Mouse (Mus musculus): ENCODE results near the gene Mbtd1.
A peak's percentile ranks its signal among the peaks of the same experiment; 100 is the strongest.

Gene Mbtd1

GRCm38 (mm10) chr11:93948887-93949567 is 63.4 kb downstream of the Mbtd1 start:
- no peak for DNase-seq (ENCODE audit: low read depth, low spot score)

DNA sequence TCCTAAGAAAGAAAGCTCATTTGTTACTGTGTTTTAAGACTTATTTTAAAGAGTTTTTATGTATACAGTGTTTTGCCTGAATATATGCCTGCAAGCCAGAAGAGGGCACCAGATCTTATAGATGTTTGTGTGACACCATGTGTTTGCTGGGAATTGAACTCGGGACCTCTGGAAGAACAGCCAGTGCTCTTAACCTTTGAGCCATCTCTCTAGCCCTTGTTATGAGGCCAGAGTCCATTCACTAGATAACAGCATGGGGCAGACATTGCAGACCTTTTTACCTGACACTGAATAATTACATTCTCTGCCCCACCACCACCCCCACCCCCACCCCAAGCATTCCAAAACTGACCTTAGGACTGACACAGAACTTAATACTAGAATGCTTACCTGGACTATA is 64.4 kb downstream of the Mbtd1 start:
- DNase-seq (ENCODE audit: low read depth, low spot score), result no peak

DNA sequence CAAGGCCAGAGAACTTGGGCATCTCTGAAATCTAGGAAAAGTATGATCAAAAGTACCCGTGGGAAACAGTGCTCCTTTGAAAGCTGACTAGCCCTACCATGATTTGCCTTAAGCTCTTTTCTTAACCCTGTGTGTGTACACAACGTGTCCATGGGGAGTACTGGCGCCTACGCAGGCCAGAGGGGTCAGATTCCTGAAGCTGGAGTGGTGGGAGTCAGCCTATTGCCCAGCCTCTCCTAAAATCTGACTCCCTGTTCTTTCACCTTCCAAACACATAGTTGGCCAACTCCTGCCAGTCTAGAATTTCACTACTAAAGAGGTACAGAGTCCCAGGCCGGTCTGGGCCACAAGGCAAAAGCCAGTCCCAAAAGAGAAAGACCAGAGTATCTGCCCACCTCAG is 66.7 kb downstream of the Mbtd1 start:
- DNase-seq (ENCODE audit: low read depth, low spot score), result no peak

- DNase-seq (ENCODE audit: low read depth, low spot score), result peak; percentile 47
Observed at GRCm38 (mm10) chr11:93954738-93955255, 69.1 kb downstream of the Mbtd1 start.

- DNase-seq (ENCODE audit: low read depth, low spot score), result peak; percentile 97
Observed at GRCm38 (mm10) chr11:93955256-93956150, 69.9 kb downstream of the Mbtd1 start.

GRCm38 (mm10) chr11:93956159-93956558 is 70.5 kb downstream of the Mbtd1 start, which contains the start of gene Nme2:
Gene Nme2 (minus strand): TSS chr11:93956259.
- DNase-seq (ENCODE audit: low read depth, low spot score), result no peak

GRCm38 (mm10) chr11:93957031-93957555 is 71.4 kb downstream of the Mbtd1 start:
- no peak for DNase-seq (ENCODE audit: low read depth, low spot score)

GRCm38 (mm10) chr11:93957746-93958145 is 72.1 kb downstream of the Mbtd1 start:
- no peak for DNase-seq (ENCODE audit: low read depth, low spot score)

DNA sequence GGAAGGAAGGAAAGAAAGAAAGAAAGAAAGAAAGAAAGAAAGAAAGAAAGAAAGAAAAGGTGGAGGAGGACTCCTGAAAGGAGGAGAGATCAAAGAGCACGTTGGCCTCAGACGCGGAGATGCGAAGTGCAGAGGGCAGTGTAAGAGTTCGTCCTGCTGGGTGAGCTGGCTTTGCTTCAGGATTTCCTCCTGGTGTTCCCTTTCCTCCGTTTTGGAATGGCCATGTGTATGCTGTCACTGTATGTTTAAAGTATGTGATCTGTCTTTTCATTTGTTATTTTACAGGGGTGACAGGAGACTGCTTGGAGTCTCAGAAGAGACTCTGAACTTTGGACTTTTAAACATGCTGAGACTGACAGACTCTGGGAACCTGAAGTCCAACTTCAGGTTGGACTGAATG is 75.8 kb downstream of the Mbtd1 start:
- no peak for DNase-seq (ENCODE audit: low read depth, low spot score)

DNA sequence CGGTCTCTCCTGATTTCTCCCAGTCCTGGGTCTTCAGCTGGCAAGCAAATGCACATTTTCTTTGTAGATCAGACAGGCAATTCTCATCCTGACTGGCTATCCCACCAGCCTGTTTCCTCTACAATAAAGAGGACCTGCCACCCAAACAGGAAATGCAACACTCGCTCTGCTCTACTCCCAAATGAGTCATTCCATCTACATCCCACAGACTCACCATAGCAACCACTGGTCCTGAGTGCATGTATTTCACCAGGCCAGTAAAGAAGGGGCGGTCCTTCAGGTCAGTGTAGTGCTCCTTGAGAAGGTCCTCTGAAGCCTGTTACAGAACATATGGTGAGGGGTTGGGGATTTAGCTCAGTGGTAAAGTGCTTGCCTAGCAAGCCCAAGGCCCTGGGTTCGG is 77.4 kb downstream of the Mbtd1 start:
- no peak for DNase-seq (ENCODE audit: low read depth, low spot score)

DNA sequence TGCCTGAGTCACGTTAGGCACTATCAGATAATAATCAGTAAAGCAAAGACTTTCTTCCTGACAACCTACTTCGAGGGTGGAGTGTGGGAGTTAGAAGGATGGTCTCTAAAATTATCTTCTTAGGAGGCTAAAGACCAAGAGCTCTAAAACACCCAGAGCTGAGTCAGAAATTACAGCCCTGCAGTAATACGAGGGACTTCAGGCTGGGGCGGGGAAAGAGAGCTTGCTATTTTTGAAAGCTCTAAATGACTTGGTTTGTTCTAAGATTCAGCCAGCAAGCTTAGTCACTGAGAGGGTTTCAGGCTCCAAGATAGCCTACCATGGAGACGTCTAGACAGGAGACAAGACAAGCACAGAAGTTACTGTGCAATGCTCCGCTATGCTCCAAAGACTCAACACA is 79.7 kb downstream of the Mbtd1 start:
- DNase-seq (ENCODE audit: low read depth, low spot score), result no peak

DNA sequence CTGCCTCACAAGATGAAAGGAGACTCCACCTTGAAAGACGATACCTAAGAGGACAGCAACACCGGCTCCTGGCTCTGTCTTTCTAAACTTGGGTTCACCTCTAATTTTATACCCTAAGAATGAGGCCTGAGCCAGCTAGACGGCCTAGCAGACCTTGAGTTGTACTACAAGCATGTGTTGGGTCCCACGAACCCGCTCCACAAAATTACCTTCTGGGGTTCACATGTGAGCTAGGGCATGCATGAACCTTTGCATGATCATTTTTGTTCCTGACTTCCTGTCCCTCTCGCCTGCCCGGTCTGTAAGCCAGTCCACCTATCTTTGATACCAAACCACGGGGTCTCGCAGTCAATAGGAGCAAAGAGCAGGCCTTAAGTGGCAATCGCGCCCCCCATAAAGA is 81.7 kb downstream of the Mbtd1 start:
- no peak for DNase-seq (ENCODE audit: low read depth, low spot score)

- peak; percentile 98 for DNase-seq (ENCODE audit: low read depth, low spot score)
Observed at GRCm38 (mm10) chr11:93968005-93968847, 82.6 kb downstream of the Mbtd1 start, which contains the start of the genes Gm20390 and Nme1. Gene Gm20390 (minus strand): TSS chr11:93968293. Gene Nme1 (minus strand): TSS chr11:93968521.

GRCm38 (mm10) chr11:93968848-93969128 is 83.1 kb downstream of the Mbtd1 start:
- DNase-seq (ENCODE audit: low read depth, low spot score), result no peak

DNA sequence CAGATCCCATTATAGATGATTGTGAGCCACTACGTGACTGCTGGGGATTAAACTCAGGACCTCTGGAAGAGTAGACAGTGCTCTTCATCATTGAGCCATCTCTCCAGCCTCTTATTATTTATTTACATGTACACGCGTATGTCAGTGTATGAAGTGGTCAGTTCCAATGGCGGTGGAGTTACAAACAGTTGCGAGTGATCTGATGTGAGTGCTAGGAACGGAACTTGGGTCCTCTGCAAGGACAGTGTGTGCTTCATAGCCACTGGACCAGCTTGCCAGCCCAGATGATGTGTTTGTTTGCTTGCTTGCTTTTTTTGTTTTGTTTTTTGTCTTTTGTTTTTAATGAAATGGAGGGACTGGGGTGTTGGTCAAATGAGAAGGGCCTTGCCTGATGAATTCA is 83.5 kb downstream of the Mbtd1 start:
- no peak for DNase-seq (ENCODE audit: low read depth, low spot score)

GRCm38 (mm10) chr11:93969799-93970198 is 84.1 kb downstream of the Mbtd1 start:
- peak; percentile 37 for DNase-seq (ENCODE audit: low read depth, low spot score)

DNA sequence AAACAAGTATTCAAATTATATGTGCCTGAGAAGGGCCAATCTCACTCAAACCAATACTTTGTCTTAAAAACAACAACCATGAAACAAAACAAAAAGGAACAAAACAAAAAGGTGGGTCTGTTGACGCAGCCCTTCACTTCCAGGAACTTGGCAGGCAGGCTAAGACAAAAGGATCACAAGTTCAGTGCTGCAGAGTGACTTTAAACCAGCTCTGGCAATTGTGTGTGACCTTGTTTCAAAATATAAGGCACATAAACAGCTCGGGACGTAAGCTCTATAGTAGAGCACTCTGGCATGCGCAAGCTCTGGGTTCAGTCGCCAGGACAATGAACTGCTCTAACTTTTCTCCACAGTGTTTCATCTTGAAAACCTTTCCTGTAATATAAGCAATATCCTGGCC is 87.3 kb downstream of the Mbtd1 start:
- DNase-seq (ENCODE audit: low read depth, low spot score), result peak; percentile 86

GRCm38 (mm10) chr11:93979502-93980049 is 93.9 kb downstream of the Mbtd1 start:
- no peak for DNase-seq (ENCODE audit: low read depth, low spot score)

- DNase-seq (ENCODE audit: low read depth, low spot score), result no peak
Observed at GRCm38 (mm10) chr11:93984619-93985018, 99.0 kb downstream of the Mbtd1 start.

DNA sequence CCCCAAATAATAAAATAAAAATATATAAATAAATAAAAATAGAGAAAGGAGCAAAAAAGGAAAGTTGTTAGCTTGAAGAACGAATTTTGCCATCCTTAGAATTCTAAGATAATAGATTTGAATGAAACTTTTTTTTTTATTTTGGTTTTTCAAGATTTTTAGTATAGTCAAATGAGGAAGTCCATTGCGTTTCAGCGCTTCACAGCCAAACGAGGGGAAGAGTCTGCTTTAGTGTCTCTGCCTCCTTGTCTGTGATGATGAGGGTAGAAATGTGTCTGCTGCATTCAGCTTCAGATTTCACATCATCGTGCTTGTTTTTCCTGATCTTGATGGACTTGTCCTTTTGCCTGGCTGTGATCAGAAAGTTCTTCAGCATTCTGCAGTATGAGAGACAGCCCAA is 99.6 kb downstream of the Mbtd1 start:
- DNase-seq (ENCODE audit: low read depth, low spot score), result no peak

DNA sequence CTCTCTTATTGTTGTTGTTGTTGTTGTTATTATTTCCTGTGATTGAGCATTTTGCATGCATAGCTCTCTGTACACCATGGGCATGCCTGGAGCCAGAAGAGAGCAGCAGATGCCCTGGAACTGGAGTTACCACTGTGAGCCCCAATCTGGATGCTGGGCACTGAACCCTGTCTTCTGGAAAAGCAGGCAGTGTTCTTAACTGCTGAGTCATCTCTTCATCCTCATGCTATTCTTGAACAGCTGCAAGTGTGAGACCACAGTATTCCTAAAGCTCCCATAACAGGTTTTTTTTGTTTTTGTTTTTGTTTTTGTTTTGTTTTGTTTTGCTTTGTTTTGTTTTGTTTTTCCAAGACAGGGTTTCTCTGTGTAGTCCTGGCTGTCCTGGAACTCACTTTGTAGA is 100.6 kb downstream of the Mbtd1 start:
- no peak for DNase-seq (ENCODE audit: low read depth, low spot score)
